Mouse (Mus musculus) embryo, embryonic 10 days (tissue): ENCODE data around the gene Ankrd45.
"Not testable (repeated sequence)": the region's sequence is repeated elsewhere in the genome, so short reads cannot be mapped to it uniquely, and the experiment has no call there.

Source experiments
- DNase-seq: peaks from one replicate; pipeline ENCODE4 v3.0.0-alpha.2; 2015; ENCODE audit warnings: low spot score

Ankrd45 gene

DNA sequence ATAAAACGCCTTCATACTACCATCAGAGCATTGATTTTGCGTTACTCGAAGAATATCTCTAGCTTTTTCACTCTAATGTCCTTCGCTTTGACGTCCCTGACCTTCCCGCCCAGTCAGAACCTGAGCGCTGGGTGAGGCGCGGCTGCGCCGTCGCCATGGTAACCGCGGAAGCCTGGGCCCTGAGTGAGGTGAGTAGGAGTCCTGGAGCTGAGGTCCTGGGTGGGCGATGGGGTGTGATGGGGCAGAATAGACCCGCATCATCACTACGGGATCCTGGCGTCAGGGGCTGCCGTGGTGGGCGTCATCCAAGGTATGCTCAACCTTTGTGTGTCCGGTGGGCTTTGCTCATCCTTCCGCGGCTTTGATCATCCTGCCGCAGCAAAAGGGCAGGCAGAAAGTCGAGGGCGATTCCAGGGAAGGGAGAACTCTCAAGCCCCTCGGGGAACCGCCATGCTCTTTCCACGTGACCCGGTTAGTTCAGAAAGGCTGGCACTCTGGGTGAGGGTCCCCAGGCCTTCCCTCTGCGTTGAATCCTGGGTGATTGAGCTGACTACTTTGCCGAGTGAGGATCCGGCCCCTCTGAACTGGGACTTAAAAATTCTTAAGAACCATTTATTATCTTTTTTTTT, at the start of gene Ankrd45:
TSS of gene Ankrd45 (plus strand) at position 161 of the 629 bp plus-strand sequence.
- DNase-seq: peak; percentile 77

DNA sequence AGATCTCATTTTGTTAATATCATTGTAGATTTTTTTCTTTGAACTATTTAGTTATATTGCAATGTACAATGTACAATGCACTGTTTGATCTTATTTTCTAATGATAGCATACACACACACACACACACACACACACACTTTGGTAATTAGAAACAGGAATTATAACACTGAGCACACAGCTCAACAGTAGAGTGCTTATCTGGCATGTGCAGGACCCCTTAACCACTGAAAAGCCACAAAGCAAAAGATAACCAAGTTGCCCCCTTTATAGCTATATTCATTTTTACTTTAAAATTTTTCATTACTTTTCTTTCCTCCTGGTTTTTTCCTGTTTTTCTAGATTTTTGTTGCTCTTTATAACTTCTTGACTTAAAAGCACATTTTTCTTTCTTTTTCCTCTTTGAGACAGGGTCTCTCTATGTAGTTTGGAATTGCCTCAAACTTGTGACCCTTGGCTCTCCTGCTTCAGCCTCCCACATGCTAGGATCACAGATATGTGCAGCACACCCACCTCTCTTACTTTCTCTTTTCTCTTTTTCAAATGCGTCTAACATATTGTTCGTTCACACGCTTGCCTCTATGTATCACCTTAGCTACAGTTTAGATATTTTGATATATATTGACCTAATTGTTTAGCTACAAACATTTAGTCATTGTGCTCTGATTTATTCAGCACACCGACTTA, 42.6 kb upstream of the Ankrd45 start:
- no peak for DNase-seq

DNA sequence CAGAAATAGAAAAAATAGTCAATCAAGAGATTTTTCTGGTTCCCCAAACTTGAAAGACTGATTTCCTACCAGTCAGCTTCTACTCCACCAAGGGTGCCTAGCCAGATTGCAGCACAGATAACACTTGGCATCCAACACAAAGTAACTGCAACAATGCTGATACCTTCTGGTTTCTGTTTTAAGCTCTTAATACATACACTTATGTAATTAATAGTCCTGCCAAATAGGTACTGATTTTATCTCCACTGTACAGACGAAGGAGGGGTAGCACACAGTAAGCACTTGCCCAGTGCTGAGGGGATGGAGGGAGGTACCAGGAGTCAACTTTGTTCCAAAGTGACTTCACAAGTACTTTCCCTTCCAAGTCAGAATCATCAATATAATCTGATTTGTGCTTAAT, 38.6 kb upstream of the Ankrd45 start:
- DNase-seq: no peak

DNA sequence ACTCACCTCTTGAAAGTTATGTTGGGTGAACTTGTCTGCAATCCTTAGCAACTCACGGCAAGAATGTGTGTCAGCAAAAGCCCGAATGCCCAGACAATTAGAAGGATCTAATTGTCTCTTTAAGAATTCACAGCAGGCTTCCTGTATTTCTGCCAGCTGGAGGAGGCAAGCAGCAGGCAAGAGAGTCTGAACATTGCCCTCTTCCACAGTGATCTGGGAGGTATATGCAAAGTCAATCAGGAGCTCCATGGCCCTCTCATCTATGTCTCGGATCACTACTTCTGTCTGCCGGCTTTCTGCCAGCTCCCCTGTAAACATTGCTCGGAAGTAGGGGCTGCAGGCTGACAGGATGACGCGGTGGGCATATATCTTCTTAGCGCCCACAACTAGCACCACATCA, 33.3 kb upstream of the Ankrd45 start:
- no peak for DNase-seq

DNA sequence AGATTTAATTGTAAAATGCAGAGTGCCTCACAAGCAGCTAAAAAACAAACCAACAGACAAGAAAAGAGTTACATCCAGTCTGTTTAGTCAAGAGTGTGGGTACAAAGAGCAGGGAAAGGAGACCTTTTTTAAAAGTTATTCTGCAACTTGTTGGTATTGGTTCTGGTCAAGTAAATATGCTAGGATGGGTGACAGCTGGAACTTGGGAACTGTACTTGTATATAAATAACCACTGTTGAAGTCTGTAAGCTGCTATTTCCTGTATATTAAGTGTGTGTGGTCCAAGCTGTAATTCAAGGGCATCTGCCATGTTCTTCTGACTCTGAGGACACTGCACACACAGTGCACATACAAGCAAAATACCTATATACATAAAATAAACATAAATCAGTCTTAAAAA, 27.9 kb upstream of the Ankrd45 start:
- no peak for DNase-seq

DNA sequence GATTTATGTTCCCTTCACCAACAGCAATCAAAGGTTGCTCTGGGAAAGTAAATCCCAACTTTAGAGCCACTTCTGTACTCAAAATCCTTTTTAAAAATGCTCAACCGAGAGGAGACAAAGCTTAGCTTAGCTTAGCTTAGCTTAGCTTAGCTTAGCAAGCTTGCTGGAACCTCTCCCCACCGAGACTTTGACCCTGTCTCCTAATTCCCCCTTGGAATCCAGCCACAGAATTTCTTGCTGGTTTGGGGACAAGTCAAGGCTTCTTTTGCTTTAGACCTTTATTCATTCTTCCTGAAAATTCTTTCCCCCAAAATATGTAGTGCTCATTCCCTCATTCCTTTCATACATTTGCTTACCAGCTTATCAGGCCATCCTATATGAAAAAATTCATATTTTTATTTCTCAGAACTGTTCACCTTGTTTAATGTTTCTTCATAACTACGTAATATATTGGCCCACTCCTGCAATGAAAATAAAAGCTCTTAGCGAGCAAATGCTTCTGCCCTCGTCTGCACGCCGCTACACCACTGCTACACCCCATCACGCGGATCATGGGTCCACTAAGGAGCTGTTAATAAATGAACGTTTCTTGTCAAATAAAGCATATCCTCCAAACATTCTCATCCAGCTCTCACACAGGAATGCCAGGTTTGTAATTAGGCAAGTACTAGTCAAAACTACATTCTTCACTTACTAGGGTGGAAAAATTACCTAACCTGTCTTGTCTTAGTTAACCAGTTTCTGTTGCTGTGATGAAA, 19.7 kb upstream of the Ankrd45 start:
- no peak for DNase-seq

DNA sequence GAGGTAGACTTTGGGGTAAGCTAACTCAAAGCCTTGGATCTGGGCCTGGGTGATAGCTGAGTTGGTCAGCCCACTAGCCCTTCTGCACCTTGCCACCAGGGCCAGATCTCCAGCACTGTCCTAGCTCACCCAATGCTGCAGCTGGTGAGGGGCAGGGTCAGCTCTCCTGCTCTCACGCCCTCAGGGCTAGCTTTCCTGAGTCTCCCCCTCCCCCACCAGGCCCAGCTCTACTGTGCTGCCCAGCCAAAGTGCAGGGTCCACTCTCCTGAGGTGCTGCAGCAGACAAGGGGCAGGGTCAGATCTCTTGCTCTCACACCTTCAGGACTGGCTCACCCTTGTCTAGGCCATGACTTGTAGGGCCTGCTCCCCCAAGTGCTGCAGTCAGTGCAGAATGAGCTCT, 16.0 kb upstream of the Ankrd45 start:
- no peak for DNase-seq

DNA sequence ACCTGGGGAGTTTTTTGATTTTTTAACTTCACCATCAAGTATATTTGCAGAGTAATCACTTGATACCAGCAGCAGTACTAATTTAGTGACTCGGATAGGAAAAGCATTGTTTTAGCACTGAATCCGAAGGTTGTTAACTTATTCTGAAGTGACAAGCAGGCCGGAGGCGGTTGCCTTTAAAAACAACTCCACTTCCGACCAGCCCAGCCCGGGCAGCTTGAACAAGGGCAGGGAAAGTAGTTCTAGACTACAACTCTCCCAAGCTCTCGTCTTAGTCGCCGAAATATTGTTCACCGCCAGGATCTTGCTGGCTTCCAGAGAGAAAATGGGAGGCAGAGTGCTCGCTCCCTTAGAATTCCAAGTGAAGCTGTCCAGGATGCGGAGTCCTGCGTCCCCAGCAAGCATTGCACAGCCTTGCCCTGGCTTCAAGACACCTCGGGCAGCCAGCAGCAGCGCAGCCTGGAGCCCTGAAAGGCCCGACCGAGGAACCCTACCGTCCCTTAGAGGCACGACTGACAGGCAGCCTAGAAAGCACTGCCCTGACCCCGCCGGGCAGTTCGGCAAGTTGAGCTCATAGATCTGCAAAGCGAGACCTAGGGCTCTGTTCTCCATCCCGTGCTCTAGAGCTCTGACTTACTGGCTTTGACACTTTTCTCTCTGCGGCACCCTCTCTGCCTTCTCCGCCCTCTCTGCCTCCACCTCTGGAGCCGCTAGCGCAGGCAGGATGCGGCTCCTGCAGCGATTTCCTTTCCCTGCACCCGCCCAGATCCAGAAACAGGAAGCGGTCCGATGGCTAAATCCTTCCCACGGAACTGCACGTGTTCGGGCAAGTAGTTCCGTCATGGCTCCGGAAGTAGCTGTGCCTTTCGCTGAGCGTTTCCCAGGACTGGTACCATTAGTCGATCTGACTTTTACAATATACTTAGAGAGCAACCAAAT, 11.5 kb upstream of the Ankrd45 start, which contains the start of gene Klhl20:
TSS of gene Klhl20 (minus strand) at position 786 of the 939 bp plus-strand sequence.
- peak; percentile 97 for DNase-seq

DNA sequence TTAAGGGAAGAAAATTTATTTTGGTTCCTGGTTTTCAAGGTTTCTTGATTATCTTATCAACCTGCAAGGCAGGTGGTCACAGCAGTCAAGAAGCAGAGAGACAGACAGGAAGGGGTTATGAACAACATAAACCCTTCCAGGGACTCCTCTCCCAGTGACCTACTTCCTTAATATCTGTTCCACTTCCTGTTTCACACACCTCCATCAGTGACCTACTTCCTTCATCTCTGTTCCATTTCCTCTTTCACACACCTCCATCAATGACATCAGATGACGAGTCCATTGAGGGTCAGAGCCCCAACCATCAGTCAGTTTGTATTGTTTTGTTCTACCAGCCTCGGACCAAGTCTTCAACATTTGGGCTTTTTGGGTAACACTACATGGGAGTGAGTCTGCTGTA, 3.0 kb upstream of the Ankrd45 start:
- no peak for DNase-seq

DNA sequence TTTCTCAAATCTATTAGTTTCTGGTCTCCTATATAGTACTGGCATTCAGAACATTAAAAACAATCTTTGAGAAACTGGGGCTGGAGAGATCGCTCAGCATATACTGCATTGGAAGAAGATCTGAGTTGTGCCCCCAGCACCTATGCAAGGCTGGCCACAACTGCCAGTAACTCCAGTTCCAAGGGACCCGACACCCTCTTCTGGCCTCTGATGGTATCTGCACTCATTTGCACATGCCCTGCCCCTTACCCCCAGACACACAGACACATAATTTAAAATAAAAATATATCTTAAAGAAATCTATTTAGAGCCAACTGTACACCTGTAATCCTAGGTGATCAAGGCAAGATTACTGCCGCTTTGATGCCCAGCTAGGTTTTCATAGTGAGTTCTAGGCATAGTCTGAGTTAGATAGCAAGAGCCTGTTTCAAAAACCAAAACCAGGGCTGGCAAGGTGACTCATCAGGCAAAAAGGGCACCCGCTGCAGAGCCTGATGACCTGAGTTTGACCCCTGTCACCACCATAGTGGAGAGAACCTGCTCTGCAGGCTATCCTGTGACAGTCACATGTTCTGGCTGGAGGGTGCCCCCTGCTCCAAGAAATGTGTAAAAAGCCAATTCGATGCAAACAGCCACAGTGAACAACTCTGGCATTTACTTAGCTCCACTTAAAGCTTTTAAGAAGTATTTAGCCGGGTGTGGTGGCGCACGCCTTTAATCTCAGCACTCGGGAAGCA, 2.3 kb upstream of the Ankrd45 start:
- DNase-seq: no peak

DNA sequence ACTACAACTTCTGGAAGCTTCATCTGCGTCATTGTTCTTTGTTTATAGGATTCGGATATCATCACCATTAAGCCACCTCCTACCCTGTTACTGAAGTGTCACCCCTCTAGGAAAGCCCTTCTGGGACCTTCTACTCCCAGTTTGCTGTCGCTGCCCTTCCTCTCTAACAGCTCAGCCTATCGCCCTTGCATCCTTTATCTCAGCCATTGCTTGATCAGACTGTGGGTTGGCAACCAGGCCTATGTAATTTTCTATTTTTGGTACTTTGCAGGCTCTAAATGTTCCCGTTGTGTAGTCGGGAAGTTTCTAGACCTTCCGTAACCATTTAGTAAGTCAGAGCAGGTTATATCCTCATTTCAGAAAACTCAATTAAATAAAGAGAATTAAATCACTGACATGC, 725 bp downstream of the Ankrd45 start:
- DNase-seq: no peak

DNA sequence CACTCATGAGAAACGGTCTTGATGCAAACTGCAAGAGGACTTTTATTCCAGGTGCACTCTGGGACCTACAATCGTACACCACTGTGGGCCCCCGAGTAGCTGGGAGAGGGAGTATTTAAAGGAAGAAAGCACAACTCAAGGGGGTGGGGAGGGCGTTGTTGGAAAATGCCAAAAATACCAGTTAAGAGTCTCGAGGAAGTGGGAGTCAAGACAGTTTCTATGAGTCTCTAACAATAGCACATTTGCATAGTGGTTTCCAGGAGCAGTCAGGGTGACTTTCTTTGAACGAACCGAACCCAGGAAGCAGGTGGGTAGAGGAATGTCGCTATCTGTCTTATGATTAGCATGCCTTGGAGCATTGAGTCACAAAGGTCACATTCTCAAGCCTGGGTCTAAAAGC, 3.1 kb downstream of the Ankrd45 start:
- DNase-seq: not testable (repeated sequence)

DNA sequence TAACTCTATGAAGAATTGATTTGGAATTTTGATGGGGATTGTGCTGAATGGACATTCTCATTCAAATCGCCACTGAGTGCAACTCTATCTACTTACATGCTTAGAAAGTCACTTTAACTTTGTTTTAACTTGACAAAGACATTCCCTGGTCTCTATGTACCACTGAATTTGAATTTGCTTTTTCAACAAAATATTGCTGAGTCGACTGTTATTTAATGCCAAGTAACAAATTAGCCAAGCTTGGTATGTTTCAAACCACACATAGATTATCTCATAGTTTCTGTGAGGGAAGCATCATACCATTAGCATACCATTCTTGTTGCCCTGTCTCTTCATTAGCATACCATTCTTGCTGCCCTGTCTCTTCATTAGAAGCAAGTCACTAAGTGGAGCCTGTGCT, 5.4 kb downstream of the Ankrd45 start:
- DNase-seq: no peak

DNA sequence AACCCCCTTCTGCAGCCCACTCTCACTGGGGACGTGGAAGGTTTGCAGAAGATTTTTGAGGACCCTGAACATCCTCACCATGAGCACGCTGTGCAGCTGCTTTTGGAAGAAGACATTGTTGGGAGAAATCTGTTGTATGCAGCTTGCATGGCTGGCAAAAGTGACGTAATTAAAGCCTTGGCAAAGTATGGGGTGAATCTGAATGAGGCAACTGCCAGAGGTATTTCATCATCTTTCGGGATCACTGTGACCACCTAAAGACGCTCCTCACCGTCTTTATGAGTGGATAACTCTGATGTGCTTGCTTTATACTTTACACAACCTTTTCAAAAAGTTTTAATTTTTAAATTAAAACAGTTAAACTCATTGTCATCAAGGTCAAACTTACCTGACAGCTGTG, 8.6 kb downstream of the Ankrd45 start:
- no peak for DNase-seq

DNA sequence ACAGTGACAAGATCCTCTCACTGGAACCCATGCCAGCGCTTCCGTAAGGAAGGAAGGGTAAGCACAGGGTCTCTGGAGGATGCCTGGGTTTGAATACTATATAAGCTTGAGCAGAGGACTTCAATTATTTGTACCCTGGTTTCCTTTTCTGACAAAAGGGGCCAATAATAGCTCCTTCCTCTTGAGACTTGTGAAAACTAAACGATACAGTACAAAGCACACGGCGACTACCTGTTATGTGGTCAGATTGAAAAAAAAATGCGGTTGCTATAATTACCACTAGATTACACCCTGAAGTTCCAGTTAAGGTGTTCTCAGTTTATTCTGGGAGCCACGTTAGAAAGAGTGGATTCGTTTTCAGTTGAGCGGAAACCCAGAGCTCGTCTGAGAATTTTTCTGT, 14.1 kb downstream of the Ankrd45 start:
- no peak for DNase-seq

DNA sequence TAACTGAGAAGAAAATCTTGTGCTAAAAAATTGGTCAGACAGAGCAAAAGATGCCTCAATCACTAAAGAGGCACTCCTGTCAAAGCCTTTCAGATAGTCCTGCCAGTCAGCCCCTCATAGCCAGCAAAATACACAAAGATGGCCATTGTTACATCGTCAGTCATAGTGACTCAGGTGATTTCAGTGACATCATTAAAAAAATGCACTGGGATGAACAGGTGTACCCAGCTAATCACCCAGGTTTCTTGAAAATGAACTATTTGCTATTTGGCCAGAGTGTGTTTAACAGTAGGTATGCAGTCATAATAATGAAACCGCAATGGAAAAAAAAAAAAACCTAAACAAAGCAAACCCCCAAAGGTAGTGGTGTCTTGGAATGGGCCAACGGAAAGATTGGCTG, 16.7 kb downstream of the Ankrd45 start, which contains the start of gene Tex50:
TSS of gene Tex50 (minus strand) at position 101 of the 400 bp plus-strand sequence.
- DNase-seq: no peak

DNA sequence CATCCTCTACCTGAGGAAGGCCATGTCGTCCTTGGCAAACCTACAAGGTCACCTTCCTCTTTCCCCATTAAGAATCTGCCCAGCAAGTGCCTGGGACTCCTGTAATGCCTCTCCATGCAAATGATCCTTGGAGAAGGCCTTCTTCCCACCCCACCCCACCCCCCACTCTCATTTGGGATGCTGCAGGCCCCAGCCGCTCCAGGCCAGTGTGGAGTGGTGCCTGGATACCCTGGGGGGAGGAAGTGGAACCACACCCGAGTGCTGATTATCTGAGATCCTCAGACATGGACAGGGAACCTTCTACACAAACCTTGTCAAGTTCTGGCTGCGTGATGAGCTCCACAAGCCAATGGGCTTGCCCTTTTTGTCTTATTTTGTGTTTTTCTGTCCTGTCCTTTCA, 17.8 kb downstream of the Ankrd45 start:
- DNase-seq: no peak

DNA sequence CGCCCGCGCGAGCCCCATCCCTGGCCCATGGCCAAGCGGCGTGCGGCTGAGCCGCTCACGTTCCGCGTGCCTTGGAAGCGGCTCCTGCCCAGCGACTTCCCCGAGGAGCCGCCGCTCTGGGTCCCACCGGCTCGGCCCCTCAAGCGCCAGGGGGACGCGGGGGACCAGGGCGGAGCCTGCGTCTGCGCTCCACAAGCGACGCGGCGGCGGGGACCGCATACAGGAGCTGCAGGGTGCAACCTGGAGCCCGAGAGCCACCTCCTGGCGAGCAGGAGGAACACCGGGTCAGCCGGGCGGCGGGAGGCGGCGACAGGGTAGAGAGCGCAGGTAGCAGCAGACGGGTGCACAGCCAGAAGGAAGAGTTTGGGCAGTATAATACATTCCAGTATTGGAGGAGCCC, 28.2 kb downstream of the Ankrd45 start:
- DNase-seq: peak; percentile 82

DNA sequence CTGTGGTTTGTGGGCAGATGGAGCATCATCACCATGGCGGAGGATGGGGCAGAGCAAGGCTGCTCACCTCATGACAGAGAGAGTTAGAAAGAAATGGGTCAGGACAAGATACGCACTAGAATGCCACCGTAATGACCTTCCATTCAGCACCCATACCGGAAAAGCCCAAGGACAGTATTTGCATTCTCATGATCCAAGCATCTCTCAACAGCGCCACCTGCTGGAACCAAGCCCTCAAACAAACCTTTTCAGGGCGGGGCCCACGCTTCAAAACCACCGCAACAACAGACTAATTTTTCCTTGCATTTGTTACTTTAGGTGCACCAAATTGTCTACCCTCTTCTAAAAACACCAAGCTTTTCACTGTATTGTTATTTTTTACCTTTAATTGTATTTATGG, 38.2 kb downstream of the Ankrd45 start:
- peak; percentile 72 for DNase-seq

DNA sequence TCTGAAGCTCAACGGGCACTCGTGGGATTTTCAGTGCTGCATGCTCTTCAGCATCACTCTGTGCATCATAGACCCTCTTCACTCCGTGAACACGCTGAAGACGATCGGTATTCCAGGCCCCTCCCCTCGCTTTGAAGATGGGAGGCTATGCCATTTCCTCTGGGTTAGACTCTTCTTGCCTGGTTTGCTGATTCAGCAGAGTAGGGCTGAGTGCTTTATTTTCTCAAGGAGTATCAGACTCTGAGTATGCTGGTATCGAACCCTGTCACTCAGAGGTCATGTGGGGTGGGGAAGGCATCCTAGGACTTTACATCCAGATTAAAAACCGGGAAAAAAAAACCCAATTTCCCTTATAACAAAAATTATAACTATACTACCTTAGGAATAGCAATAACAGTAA, 39.9 kb downstream of the Ankrd45 start:
- DNase-seq: no peak

DNA sequence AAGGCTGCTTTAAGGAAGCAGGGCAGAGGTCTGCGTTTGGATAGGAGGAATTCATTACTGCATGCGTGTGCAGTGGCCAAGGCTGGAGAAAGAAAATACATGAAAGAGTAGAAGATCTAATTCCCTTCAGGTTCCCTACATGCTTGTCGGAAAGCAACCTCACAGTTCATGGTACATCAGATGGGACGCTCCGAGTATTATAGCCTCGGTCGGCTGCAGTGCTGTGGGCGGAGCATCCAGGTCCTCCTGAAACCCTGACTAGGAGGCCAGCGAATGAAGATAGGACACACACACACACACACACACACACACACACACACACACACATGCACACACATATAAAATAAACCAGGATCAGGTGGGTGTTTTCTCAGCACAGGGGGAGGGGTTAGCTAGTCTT, 41.2 kb downstream of the Ankrd45 start:
- DNase-seq: peak; percentile 6
